Comparison of ENCODE assay signal across 18 mouse cellular contexts in the genomic region with DNA sequence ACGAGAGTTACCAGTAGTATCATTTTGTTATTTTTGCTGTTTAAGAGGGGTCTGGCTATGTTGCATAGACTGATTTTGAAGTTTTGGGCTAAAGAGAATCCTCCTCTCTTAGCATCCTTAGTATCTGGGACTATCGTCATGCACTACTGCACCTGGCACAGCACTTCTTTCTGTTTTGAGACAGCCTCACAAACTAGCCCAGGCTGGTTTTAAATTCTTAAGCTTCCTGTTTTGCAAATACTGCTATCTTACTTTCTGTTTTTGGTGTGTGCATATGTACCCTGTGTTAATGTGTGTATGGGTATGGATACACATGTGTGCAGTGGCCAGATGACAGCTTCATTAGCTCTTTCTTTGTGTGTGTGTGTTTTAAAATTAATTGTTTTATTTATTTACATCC.
"Had no signal": no experiment of that assay in that cellular context is flagged by ENCODE, and none has a peak within 500 bp of the region (broad histone marks: within the 10 kb centered on the region; RNA-seq: fewer than 3 reads in every experiment).

No protein-coding gene starts in this region.

- H3K4me3 ChIP-seq: limb, embryonic 13.5 days; midbrain, embryonic 10.5 days; midbrain, embryonic 15.5 days; neural tube, embryonic 13.5 days; stomach, embryonic 15.5 days had no signal

- H3K36me3 ChIP-seq: stomach, embryonic 15.5 days had no signal

- DNase-seq: kidney, adult 9 months; kidney, postnatal 36 days; layer of hippocampus, adult 9-11 months; layer of hippocampus, postnatal 36 days; lung, adult 18-20 months; lung, postnatal 4 days; right cerebral cortex, postnatal 14 days; thymus, adult 2 months; thymus, postnatal 25 days had no signal

- ATAC-seq: intestine, postnatal 0 days; lung, postnatal 0 days; midbrain, embryonic 15.5 days had no signal

- H3K9me3 ChIP-seq: limb, embryonic 13.5 days; midbrain, embryonic 10.5 days; midbrain, embryonic 15.5 days; neural tube, embryonic 13.5 days; stomach, embryonic 15.5 days had no signal

- H3K4me1 ChIP-seq: limb, embryonic 13.5 days; midbrain, embryonic 10.5 days; midbrain, embryonic 15.5 days; neural tube, embryonic 13.5 days; stomach, embryonic 15.5 days had no signal

- H3K9ac ChIP-seq: limb, embryonic 13.5 days; liver, embryonic 14.5 days; midbrain, embryonic 15.5 days; neural tube, embryonic 13.5 days; stomach, embryonic 15.5 days had no signal

- H3K27ac ChIP-seq: kidney, postnatal 0 days; limb, embryonic 13.5 days; liver, embryonic 14.5 days; midbrain, embryonic 10.5 days; midbrain, embryonic 15.5 days; neural tube, embryonic 13.5 days; stomach, embryonic 15.5 days had no signal

- H3K27me3 ChIP-seq: limb, embryonic 13.5 days; midbrain, embryonic 15.5 days; neural tube, embryonic 13.5 days; stomach, embryonic 15.5 days had no signal

- H3K4me2 ChIP-seq: limb, embryonic 13.5 days; midbrain, embryonic 15.5 days; neural tube, embryonic 13.5 days; stomach, embryonic 15.5 days had no signal
